Mouse (Mus musculus) kidney, postnatal 25 days (tissue): ENCODE measurements around the gene Nr2c1.

Experiments
- DNase-seq, 2 experiments: peaks; one replicate each; pipeline ENCODE4 v3.0.0; 2021; ENCODE audit warnings: mixed read lengths in 2 of 2

Gene Nr2c1

GRCm38 (mm10) chr10:94210718-94211618 lies 63.1 kb downstream of the Nr2c1 start:
- no peak for DNase-seq

GRCm38 (mm10) chr10:94211725-94212124 lies 63.9 kb downstream of the Nr2c1 start:
- peak in 1 of 2 experiments; percentile 48 for DNase-seq

DNA sequence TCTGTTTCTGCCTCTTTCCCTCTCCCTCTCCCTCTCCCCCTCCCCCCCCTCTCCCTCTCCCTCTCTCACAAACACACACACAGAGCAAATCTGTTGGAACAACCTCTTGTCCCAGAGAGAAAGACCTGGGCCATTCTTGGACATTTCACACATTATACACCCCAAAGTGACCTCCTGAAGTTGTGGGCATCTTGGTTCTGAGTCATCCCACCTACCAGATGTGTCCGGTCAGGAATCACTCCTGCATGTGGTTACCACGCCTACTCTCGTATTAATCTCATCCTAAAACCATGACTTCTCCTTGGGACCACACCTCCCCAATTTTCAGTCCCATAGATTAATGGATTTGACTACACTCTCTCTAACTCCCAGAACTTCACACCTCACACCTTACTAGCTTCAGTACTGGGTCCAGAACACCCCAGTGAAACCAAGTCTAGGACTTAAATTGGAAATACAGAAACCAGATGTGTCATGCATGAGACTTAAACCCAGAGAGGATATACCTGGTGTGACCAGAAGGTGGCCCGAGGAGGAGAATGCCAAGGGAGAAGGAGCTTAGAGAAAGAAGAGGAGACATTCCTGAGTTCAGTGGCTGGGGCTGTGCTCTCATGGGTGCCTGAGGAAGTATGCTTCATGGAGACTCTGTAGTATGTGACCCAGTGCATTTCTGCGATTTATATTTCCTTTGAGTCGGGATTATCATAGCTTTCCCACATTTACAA lies 77.4 kb downstream of the Nr2c1 start:
- no peak for DNase-seq

- no peak for DNase-seq
Measured at GRCm38 (mm10) chr10:94230172-94230981, 82.6 kb downstream of the Nr2c1 start.

- DNase-seq = no peak
Measured at GRCm38 (mm10) chr10:94231025-94231424, 83.2 kb downstream of the Nr2c1 start.

DNA sequence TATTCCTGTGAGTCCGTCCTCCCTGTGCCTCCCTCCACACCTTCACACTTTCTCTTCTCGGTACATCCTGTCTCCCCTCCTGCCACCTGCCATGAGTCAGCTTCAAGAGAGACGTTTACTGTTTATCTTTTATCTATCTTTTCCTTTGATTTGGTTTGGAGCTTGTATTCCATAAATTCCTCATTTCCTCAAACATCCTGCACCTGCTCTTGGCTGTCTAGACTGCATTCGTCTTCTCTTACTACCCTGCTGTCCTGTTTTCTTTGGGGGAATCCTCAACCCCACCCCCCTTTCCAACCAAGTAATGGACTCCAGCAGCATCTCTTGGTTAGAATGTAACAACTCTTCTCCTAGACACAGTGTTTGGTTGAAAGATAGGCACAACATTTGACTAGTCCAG lies 87.4 kb downstream of the Nr2c1 start:
- no peak for DNase-seq

DNA sequence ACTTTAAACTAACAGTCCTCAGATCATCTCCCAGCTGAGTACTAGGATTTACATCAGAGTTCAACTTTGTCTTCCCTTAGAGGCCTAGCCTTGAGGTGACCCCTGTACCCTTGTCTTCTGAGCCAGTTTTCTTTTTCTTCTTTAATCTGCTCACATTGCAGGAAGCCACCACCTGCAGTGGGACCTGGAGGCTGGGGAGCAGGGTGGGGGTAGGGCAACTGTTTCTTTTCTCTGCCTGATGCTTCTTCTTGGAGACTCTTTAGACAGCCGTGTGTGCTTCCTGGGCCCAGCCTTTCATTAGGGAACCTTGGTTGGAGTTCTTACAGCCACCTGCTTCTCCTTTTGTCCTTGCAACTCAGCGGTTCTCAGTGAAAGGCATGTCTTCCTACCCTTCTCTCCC lies 93.5 kb downstream of the Nr2c1 start:
- DNase-seq = no peak
